In genomic region chrX:145848937-145849783, GRCm38 (mm10) we compare ENCODE assay signal across 7 mouse cellular contexts.
DNase-seq lines count a peak whose midpoint lies in the region; ATAC-seq lines count a peak whose summit lies in the region.

No protein-coding gene starts in this region.

- peak; percentile 74 to 82 for ATAC-seq in hematopoietic stem cell, adult 5-6 weeks (replicated peaks in 1 of 2; ENCODE audit: insufficient read depth in 1 of 2, low FRiP score in 2 of 2, low TSS enrichment in 1 of 2, low read depth in 1 of 2, poor library complexity in 2 of 2, severe bottlenecking in 2 of 2)
- no peak for ATAC-seq in activated CD4-positive, CD25-positive, alpha-beta regulatory T cell, adult 4 months

- DNase-seq in urinary bladder, postnatal 14 days (ENCODE audit: low spot score): peak; percentile 12
- no peak for DNase-seq in urinary bladder, adult 2 months (ENCODE audit: low spot score)
- DNase-seq in cerebellum, postnatal 36 days: peak; percentile 16 to 29
- DNase-seq in left cerebral cortex, adult 8-10 months (ENCODE audit: low spot score in 2 of 2): peak; percentile 2 to 16
- peak; percentile 47 for DNase-seq in ovary, postnatal 36 days (ENCODE audit: low spot score)
